In genomic region chr7:133957873-133958272, GRCm38 (mm10) we compare ENCODE assay signal across 28 mouse cellular contexts.
DNase-seq lines count a peak whose midpoint lies in the region; ATAC-seq and TF ChIP-seq lines count a peak whose summit lies in the region.
"Had no signal": no experiment of that assay in that cellular context is flagged by ENCODE, and none has a peak within 500 bp of the region (broad histone marks: within the 10 kb centered on the region; RNA-seq: fewer than 3 reads in every experiment).

No protein-coding gene starts in this region.

- H3K9me3 ChIP-seq in intestine, embryonic 14.5 days (ENCODE audit: control insufficient read depth, low read length) = no peaks in the 10 kb centered on the region
- H3K9me3 ChIP-seq in intestine, postnatal 0 days (ENCODE audit: control insufficient read depth) = no peaks in the 10 kb centered on the region
- H3K9me3 ChIP-seq in neural tube, embryonic 11.5 days (ENCODE audit: control insufficient read depth, low read length) = no peaks in the 10 kb centered on the region
- H3K9me3 ChIP-seq in intestine, embryonic 16.5 days (ENCODE audit: control insufficient read depth, low read length) = no peaks in the 10 kb centered on the region
- H3K9me3 ChIP-seq: embryonic facial prominence, embryonic 13.5 days; hindbrain, embryonic 15.5 days; liver, embryonic 15.5 days had no signal

- DNase-seq in intestine, embryonic 14.5 days (ENCODE audit: low spot score) = no peak
- DNase-seq in neural tube, embryonic 11.5 days (ENCODE audit: low spot score) = peak; percentile 35
- DNase-seq in neural tube, embryonic 10.5 days (ENCODE audit: extremely low spot score, low spot score) = no peak
- DNase-seq in Patski (ENCODE audit: low read depth, low spot score) = peak; percentile 64
- no peak for DNase-seq in adipocyte (ENCODE audit: low spot score)
- no peak for DNase-seq in left cerebral cortex, postnatal 10 days (ENCODE audit: extremely low spot score in 1 of 2, low spot score in 2 of 2)
- DNase-seq: adrenal gland, postnatal 14 days; B cell, adult 2 months; cerebellum, adult 11 months; cerebellum, adult 9-10 months; gastrocnemius, adult 2 months; gastrocnemius, postnatal 36 days; heart, adult 18-20 months; kidney, postnatal 36 days; midbrain, embryonic 14.5 days; right cerebral cortex, postnatal 4 days; thymus, postnatal 14 days had no signal

- H3K27ac ChIP-seq in intestine, embryonic 14.5 days (ENCODE audit: low read depth) = no peak overlapping the region
- H3K27ac ChIP-seq in intestine, postnatal 0 days (ENCODE audit: low read depth, low read length) = no peak overlapping the region
- H3K27ac ChIP-seq in neural tube, embryonic 11.5 days (ENCODE audit: low read depth, low read length) = no peak overlapping the region
- H3K27ac ChIP-seq in intestine, embryonic 16.5 days (ENCODE audit: low read length) = no peak overlapping the region
- H3K27ac ChIP-seq: embryonic facial prominence, embryonic 13.5 days; gastrocnemius, adult 2 months; hindbrain, embryonic 15.5 days; layer of hippocampus, adult 2 months; liver, embryonic 15.5 days; macrophage had no signal

- H3K4me2 ChIP-seq in intestine, embryonic 14.5 days (ENCODE audit: low read length) = no peak overlapping the region
- H3K4me2 ChIP-seq in intestine, postnatal 0 days (replicated peaks; ENCODE audit: low read depth) = no peak overlapping the region
- H3K4me2 ChIP-seq in neural tube, embryonic 11.5 days (ENCODE audit: low read depth) = no peak overlapping the region
- H3K4me2 ChIP-seq in intestine, embryonic 16.5 days (ENCODE audit: low read depth, low read length) = no peak overlapping the region
- H3K4me2 ChIP-seq: embryonic facial prominence, embryonic 13.5 days; heart, embryonic 11.5 days; hindbrain, embryonic 15.5 days; liver, embryonic 15.5 days had no signal

- in situ Hi-C loops in Patski (cut with MboI; ENCODE audit: low pct_unique_long_range_greater_than_20kb) = loop anchor here (5.0 kb wide), 1 partner anchor 264 kb away; no protein-coding TSS in a partner anchor

- ATAC-seq in intestine, embryonic 14.5 days (replicated peaks; ENCODE audit: low FRiP score, low TSS enrichment, low read depth) = peak; percentile 71; the same call in 1 of the 2 replicates
- ATAC-seq in intestine, postnatal 0 days = no peak
- ATAC-seq in neural tube, embryonic 11.5 days (ENCODE audit: insufficient read depth, low FRiP score, low TSS enrichment) = no peak
- ATAC-seq in Patski = no peak
- peak; percentile 62; the same call in 1 of the 2 replicates for ATAC-seq in intestine, embryonic 16.5 days
- ATAC-seq: forebrain, embryonic 16.5 days; inflammation-experienced regulatory T-cells, adult 6 months had no signal

- TF ChIP-seq CTCF in intestine, postnatal 0 days (IDR thresholded peaks at IDR 0.05; ENCODE audit: low read depth) = no peak
- TF ChIP-seq CTCF in Patski (IDR thresholded peaks at IDR 0.05) = no peak

- no peaks in the 10 kb centered on the region for H3K36me3 ChIP-seq in intestine, embryonic 14.5 days (ENCODE audit: control insufficient read depth, insufficient read depth, low read length)
- no peaks in the 10 kb centered on the region for H3K36me3 ChIP-seq in intestine, postnatal 0 days (ENCODE audit: control insufficient read depth, insufficient read depth)
- no peaks in the 10 kb centered on the region for H3K36me3 ChIP-seq in neural tube, embryonic 11.5 days (ENCODE audit: control insufficient read depth, insufficient read depth, low read length)
- H3K36me3 ChIP-seq in intestine, embryonic 16.5 days (ENCODE audit: control insufficient read depth, insufficient read depth, low read length) = no peaks in the 10 kb centered on the region
- H3K36me3 ChIP-seq: embryonic facial prominence, embryonic 13.5 days; hindbrain, embryonic 15.5 days; liver, embryonic 15.5 days had no signal

- POLR2A ChIA-PET in Patski (lab: Charles Lee) = no interaction called here

- WGBS in intestine, embryonic 14.5 days = 44% methylated on average over 2 of the region's 2 CpGs
- 70% methylated on average over 2 of the region's 2 CpGs for WGBS in intestine, postnatal 0 days
- 36% methylated on average over 2 of the region's 2 CpGs for WGBS in neural tube, embryonic 11.5 days
- WGBS in intestine, embryonic 16.5 days = 55% methylated on average over 2 of the region's 2 CpGs

- intact Hi-C loops in left cerebral cortex, postnatal 10 days (cut with DNase I) = no loop called here

- peaks cover 27% of the 10 kb centered on the region for H3K4me1 ChIP-seq in intestine, embryonic 14.5 days (replicated peaks; ENCODE audit: control insufficient read depth, insufficient read depth, low read length)
- H3K4me1 ChIP-seq in intestine, postnatal 0 days (replicated peaks; ENCODE audit: control insufficient read depth, insufficient read depth, low read length) = no peaks in the 10 kb centered on the region; the same call in 1 of the 2 replicates
- H3K4me1 ChIP-seq in neural tube, embryonic 11.5 days (ENCODE audit: control insufficient read depth, insufficient read depth, low read length) = no peaks in the 10 kb centered on the region
- H3K4me1 ChIP-seq in intestine, embryonic 16.5 days (ENCODE audit: control insufficient read depth, insufficient read depth, low read length) = peaks cover 9% of the 10 kb centered on the region; the same call in 1 of the 2 replicates
- H3K4me1 ChIP-seq: hindbrain, embryonic 15.5 days; liver, embryonic 15.5 days had no signal

- H3K9ac ChIP-seq in intestine, embryonic 14.5 days (ENCODE audit: low read length) = no peak overlapping the region
- H3K9ac ChIP-seq in intestine, postnatal 0 days (ENCODE audit: low read depth, low read length) = no peak overlapping the region
- no peak overlapping the region for H3K9ac ChIP-seq in neural tube, embryonic 11.5 days (ENCODE audit: low read length)
- H3K9ac ChIP-seq in intestine, embryonic 16.5 days (ENCODE audit: low read depth, low read length) = no peak overlapping the region
- H3K9ac ChIP-seq: embryonic facial prominence, embryonic 13.5 days; hindbrain, embryonic 15.5 days; liver, embryonic 15.5 days had no signal

- no peak overlapping the region for H3K4me3 ChIP-seq in intestine, embryonic 14.5 days (ENCODE audit: low read depth, low read length)
- no peak overlapping the region for H3K4me3 ChIP-seq in intestine, postnatal 0 days (ENCODE audit: low read depth, low read length)
- H3K4me3 ChIP-seq in neural tube, embryonic 11.5 days (ENCODE audit: low read depth, low read length) = no peak overlapping the region
- H3K4me3 ChIP-seq in intestine, embryonic 16.5 days (ENCODE audit: low read length) = no peak overlapping the region
- H3K4me3 ChIP-seq: embryonic facial prominence, embryonic 13.5 days; erythroblast, embryonic 14.5 days; gastrocnemius, adult 2 months; hindbrain, embryonic 15.5 days; layer of hippocampus, adult 2 months; liver, embryonic 15.5 days had no signal

- CTCF ChIA-PET in Patski (lab: Charles Lee) = interaction anchor here (1.4 kb wide), 1 partner anchor 10 kb away, joined by 3 read pairs; no protein-coding TSS in a partner anchor

- no peaks in the 10 kb centered on the region for H3K27me3 ChIP-seq in intestine, embryonic 14.5 days (replicated peaks; ENCODE audit: control insufficient read depth, insufficient read depth, low read length)
- H3K27me3 ChIP-seq in intestine, postnatal 0 days (replicated peaks; ENCODE audit: control insufficient read depth, insufficient read depth, low read length) = no peaks in the 10 kb centered on the region
- no peaks in the 10 kb centered on the region for H3K27me3 ChIP-seq in neural tube, embryonic 11.5 days (ENCODE audit: control insufficient read depth, insufficient read depth, low read length)
- no peaks in the 10 kb centered on the region for H3K27me3 ChIP-seq in Patski
- no peaks in the 10 kb centered on the region for H3K27me3 ChIP-seq in intestine, embryonic 16.5 days (replicated peaks; ENCODE audit: control insufficient read depth, insufficient read depth, low read length)
- H3K27me3 ChIP-seq: embryonic facial prominence, embryonic 13.5 days; hindbrain, embryonic 15.5 days; liver, embryonic 15.5 days had no signal

Comparison
In these comparisons a context has a peak if more than half of its experiments do, and no peak if none do; other contexts are left out.
1. ATAC-seq: peak in intestine, embryonic 14.5 days (single experiment) and intestine, embryonic 16.5 days (single experiment); none in intestine, postnatal 0 days (single experiment), neural tube, embryonic 11.5 days (single experiment) and Patski (single experiment).
2. DNase-seq: peak in neural tube, embryonic 11.5 days (single experiment) and Patski (single experiment); none in intestine, embryonic 14.5 days (single experiment), neural tube, embryonic 10.5 days (single experiment), adipocyte (single experiment) and left cerebral cortex, postnatal 10 days (0 of 2).